Mouse (Mus musculus): ENCODE results near the gene Bfar. TPM values are rescaled to one million over a fixed set of nuclear protein-coding genes. Genes with fewer than 3 reads are reported as not detected.
A peak's percentile ranks its signal among the peaks of the same experiment; 100 is the strongest.
"Not testable (repeated sequence)": the region's sequence is repeated elsewhere in the genome, so short reads cannot be mapped to it uniquely, and the experiment has no call there.

Gene Bfar
- polyA plus RNA-seq, 1 experiment: 21.7 TPM

GRCm38 (mm10) chr16:13668402-13669108, 3.1 kb upstream of the Bfar start:
- Histone ChIP-seq H3K4me1 (ENCODE audit: control insufficient read depth, insufficient read depth, low read length) (peaks cover 9% of the 10 kb centered on the region), H3K4me3 (replicated peaks; ENCODE audit: extremely low read depth, low read depth, low read length) (no peak overlapping the region)
- no peak for DNase-seq
- TF ChIP-seq CTCF (IDR thresholded peaks at IDR 0.05; ENCODE audit: insufficient read depth, low read length) (no peak), POLR2A (IDR thresholded peaks at IDR 0.05; ENCODE audit: borderline replicate concordance, extremely low read depth, low read depth, low read length) (no peak)
- WGBS: 76% methylated on average over 10 of the region's 10 CpGs

GRCm38 (mm10) chr16:13669282-13669681, 2.4 kb upstream of the Bfar start:
- Histone ChIP-seq H3K4me1 (ENCODE audit: control insufficient read depth, insufficient read depth, low read length) (peaks cover 9% of the 10 kb centered on the region), H3K4me3 (replicated peaks; ENCODE audit: extremely low read depth, low read depth, low read length) (no peak overlapping the region)
- DNase-seq: no peak
- no peak for TF ChIP-seq CTCF (IDR thresholded peaks at IDR 0.05; ENCODE audit: insufficient read depth, low read length)
- no peak for TF ChIP-seq POLR2A (IDR thresholded peaks at IDR 0.05; ENCODE audit: borderline replicate concordance, extremely low read depth, low read depth, low read length)
- 82% methylated on average over 1 of the region's 1 CpGs for WGBS

GRCm38 (mm10) chr16:13670896-13671295, 762 bp upstream of the Bfar start:
- not testable (repeated sequence) for DNase-seq; H3K4me1 ChIP-seq (ENCODE audit: control insufficient read depth, insufficient read depth, low read length); H3K4me3 ChIP-seq (replicated peaks; ENCODE audit: extremely low read depth, low read depth, low read length)
- 68% methylated on average over 5 of the region's 5 CpGs for WGBS

GRCm38 (mm10) chr16:13672386-13672898, 784 bp downstream of the Bfar start:
- Histone ChIP-seq H3K4me1 (ENCODE audit: control insufficient read depth, insufficient read depth, low read length) (peaks cover 6% of the 10 kb centered on the region), H3K4me3 (replicated peaks; ENCODE audit: extremely low read depth, low read depth, low read length) (peak overlapping the region; percentile 73)
- 2% methylated on average over 20 of the region's 20 CpGs for WGBS
- TF ChIP-seq CTCF (IDR thresholded peaks at IDR 0.05; ENCODE audit: insufficient read depth, low read length) (no peak), POLR2A (IDR thresholded peaks at IDR 0.05; ENCODE audit: borderline replicate concordance, extremely low read depth, low read depth, low read length) (0 out of 2 replicates have a peak, but pooled peaks have one; percentile 23)
- DNase-seq: peak; percentile 77

GRCm38 (mm10) chr16:13673114-13673513, 1.5 kb downstream of the Bfar start:
- peaks cover 5% of the 10 kb centered on the region for H3K4me1 ChIP-seq (ENCODE audit: control insufficient read depth, insufficient read depth, low read length)
- 78% methylated on average over 5 of the region's 5 CpGs for WGBS
- no peak for DNase-seq
- H3K4me3 ChIP-seq (replicated peaks; ENCODE audit: extremely low read depth, low read depth, low read length): peak overlapping the region; percentile 73
- no peak for TF ChIP-seq CTCF (IDR thresholded peaks at IDR 0.05; ENCODE audit: insufficient read depth, low read length)
- no peak for TF ChIP-seq POLR2A (IDR thresholded peaks at IDR 0.05; ENCODE audit: borderline replicate concordance, extremely low read depth, low read depth, low read length)

- no peak for DNase-seq
- WGBS: 84% methylated on average over 3 of the region's 3 CpGs
- H3K4me1 ChIP-seq (ENCODE audit: control insufficient read depth, insufficient read depth, low read length): peaks cover 2% of the 10 kb centered on the region
- TF ChIP-seq POLR2A (IDR thresholded peaks at IDR 0.05; ENCODE audit: borderline replicate concordance, extremely low read depth, low read depth, low read length) (no peak), CTCF (IDR thresholded peaks at IDR 0.05; ENCODE audit: insufficient read depth, low read length) (no peak)
- H3K4me3 ChIP-seq (replicated peaks; ENCODE audit: extremely low read depth, low read depth, low read length): no peak overlapping the region
Measured at GRCm38 (mm10) chr16:13674511-13674910, 2.9 kb downstream of the Bfar start.

- no peaks in the 10 kb centered on the region for H3K4me1 ChIP-seq (ENCODE audit: control insufficient read depth, insufficient read depth, low read length)
- 71% methylated on average over 3 of the region's 3 CpGs for WGBS
- no peak for DNase-seq
- TF ChIP-seq POLR2A (IDR thresholded peaks at IDR 0.05; ENCODE audit: borderline replicate concordance, extremely low read depth, low read depth, low read length): no peak
- no peak overlapping the region for H3K4me3 ChIP-seq (replicated peaks; ENCODE audit: extremely low read depth, low read depth, low read length)
Measured at GRCm38 (mm10) chr16:13678601-13679319, 7.1 kb downstream of the Bfar start.

- DNase-seq: no peak
- TF ChIP-seq CTCF (IDR thresholded peaks at IDR 0.05; ENCODE audit: insufficient read depth, low read length): peak; percentile 27; the same call in 1 of the 2 replicates
- no peak for TF ChIP-seq POLR2A (IDR thresholded peaks at IDR 0.05; ENCODE audit: borderline replicate concordance, extremely low read depth, low read depth, low read length)
- WGBS: 90% methylated on average over 7 of the region's 7 CpGs
- no peak overlapping the region for H3K4me3 ChIP-seq (replicated peaks; ENCODE audit: extremely low read depth, low read depth, low read length)
- H3K4me1 ChIP-seq (ENCODE audit: control insufficient read depth, insufficient read depth, low read length): no peaks in the 10 kb centered on the region
Measured at GRCm38 (mm10) chr16:13698998-13699397, 27.3 kb downstream of the Bfar start.

- Histone ChIP-seq H3K4me1 (ENCODE audit: control insufficient read depth, insufficient read depth, low read length) (no peaks in the 10 kb centered on the region), H3K4me3 (replicated peaks; ENCODE audit: extremely low read depth, low read depth, low read length) (no peak overlapping the region)
- TF ChIP-seq POLR2A (IDR thresholded peaks at IDR 0.05; ENCODE audit: borderline replicate concordance, extremely low read depth, low read depth, low read length): no peak
- no peak for TF ChIP-seq CTCF (IDR thresholded peaks at IDR 0.05; ENCODE audit: insufficient read depth, low read length)
- 93% methylated on average over 7 of the region's 7 CpGs for WGBS
- DNase-seq: no peak
Measured at GRCm38 (mm10) chr16:13702184-13702583, 30.5 kb downstream of the Bfar start.

- TF ChIP-seq POLR2A (IDR thresholded peaks at IDR 0.05; ENCODE audit: borderline replicate concordance, extremely low read depth, low read depth, low read length) (no peak), CTCF (IDR thresholded peaks at IDR 0.05; ENCODE audit: insufficient read depth, low read length) (no peak)
- no peaks in the 10 kb centered on the region for H3K4me1 ChIP-seq (ENCODE audit: control insufficient read depth, insufficient read depth, low read length)
- WGBS: 93% methylated on average over 10 of the region's 10 CpGs
- no peak overlapping the region for H3K4me3 ChIP-seq (replicated peaks; ENCODE audit: extremely low read depth, low read depth, low read length)
- DNase-seq: no peak
Measured at GRCm38 (mm10) chr16:13704676-13705075, 33.0 kb downstream of the Bfar start.

Data from lung, adult 2 months (tissue).